8 mouse cellular contexts compared by ENCODE assay signal in the genomic region with DNA sequence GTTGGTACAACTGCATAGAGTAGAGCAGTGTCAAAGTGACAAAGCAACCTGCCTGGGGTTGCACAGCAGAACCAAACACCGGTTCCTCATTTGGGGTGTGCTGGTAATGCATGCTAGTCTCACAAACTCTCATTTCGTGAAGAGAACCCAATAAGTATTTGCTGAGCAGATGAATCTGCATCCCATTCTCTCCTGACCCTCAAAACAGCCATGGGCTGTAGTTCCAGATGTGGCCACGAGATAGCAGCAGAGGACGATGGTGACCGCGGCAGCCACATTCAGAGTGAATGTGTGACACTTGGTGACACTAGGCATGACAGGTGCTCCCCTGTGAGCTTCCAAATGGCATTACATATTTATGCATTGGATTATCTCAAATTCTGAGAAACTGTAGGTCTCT. TPM values are rescaled to one million over a fixed set of nuclear protein-coding genes. Genes with fewer than 3 reads are reported as not detected.
DNase-seq lines count a peak whose midpoint lies in the region; ATAC-seq and TF ChIP-seq lines count a peak whose summit lies in the region.

No protein-coding gene starts in this region.

- WGBS in heart, embryonic 12.5 days = under 1% methylated on average over 6 of the region's 6 CpGs
- WGBS in kidney, embryonic 14.5 days = under 1% methylated on average over 6 of the region's 6 CpGs
- WGBS in liver, embryonic 13.5 days (ENCODE audit: insufficient replicate concordance) = under 1% methylated on average over 6 of the region's 6 CpGs
- WGBS in stomach, embryonic 15.5 days = under 1% methylated on average over 6 of the region's 6 CpGs

- no peaks in the 10 kb centered on the region for H3K9me3 ChIP-seq in heart, embryonic 12.5 days (replicated peaks)
- H3K9me3 ChIP-seq in kidney, embryonic 14.5 days (ENCODE audit: control insufficient read depth, low read length) = no peaks in the 10 kb centered on the region
- no peaks in the 10 kb centered on the region for H3K9me3 ChIP-seq in liver, embryonic 13.5 days (replicated peaks)
- no peaks in the 10 kb centered on the region for H3K9me3 ChIP-seq in stomach, embryonic 15.5 days

- H3K9ac ChIP-seq in heart, embryonic 12.5 days = peak overlapping the region; percentile 77
- peak overlapping the region; percentile 63 for H3K9ac ChIP-seq in kidney, embryonic 14.5 days (ENCODE audit: low read depth, low read length)
- H3K9ac ChIP-seq in liver, embryonic 13.5 days = peak overlapping the region; percentile 94
- H3K9ac ChIP-seq in stomach, embryonic 15.5 days = 0 out of 2 replicates have a peak overlapping the region, but pooled peaks have one; percentile 27

- H3K4me3 ChIP-seq in bone marrow macrophage, adult 2 months (ENCODE audit: insufficient read depth, low read length) = peak overlapping the region; percentile 64
- H3K4me3 ChIP-seq in heart, embryonic 12.5 days = peak overlapping the region; percentile 93
- peak overlapping the region; percentile 50 for H3K4me3 ChIP-seq in kidney, embryonic 14.5 days (ENCODE audit: low read length)
- peak overlapping the region; percentile 81 for H3K4me3 ChIP-seq in liver, embryonic 13.5 days (replicated peaks)
- H3K4me3 ChIP-seq in stomach, embryonic 15.5 days (replicated peaks) = peak overlapping the region; percentile 52

- H3K4me1 ChIP-seq in bone marrow macrophage, adult 2 months (ENCODE audit: control insufficient read depth, insufficient read depth, low read length) = peaks cover 33% of the 10 kb centered on the region
- H3K4me1 ChIP-seq in heart, embryonic 12.5 days (replicated peaks) = peaks cover 48% of the 10 kb centered on the region
- peaks cover 27% of the 10 kb centered on the region for H3K4me1 ChIP-seq in kidney, embryonic 14.5 days (ENCODE audit: control insufficient read depth, insufficient read depth, low read length)
- H3K4me1 ChIP-seq in liver, embryonic 13.5 days (replicated peaks) = peaks cover 87% of the 10 kb centered on the region
- H3K4me1 ChIP-seq in stomach, embryonic 15.5 days = peaks cover 43% of the 10 kb centered on the region

- peak; percentile 84 for DNase-seq in liver, embryonic 13.5 days
- DNase-seq in naive thymus-derived CD4-positive, alpha-beta T cell, adult 2 months (ENCODE audit: low read depth) = peak; percentile 95

- peak overlapping the region; percentile 99 for H3K4me2 ChIP-seq in heart, embryonic 12.5 days
- peak overlapping the region; percentile 99 for H3K4me2 ChIP-seq in kidney, embryonic 14.5 days (replicated peaks; ENCODE audit: low read depth, low read length)
- peak overlapping the region; percentile 93 for H3K4me2 ChIP-seq in liver, embryonic 13.5 days
- H3K4me2 ChIP-seq in stomach, embryonic 15.5 days = peak overlapping the region; percentile 97

- H3K27me3 ChIP-seq in heart, embryonic 12.5 days (replicated peaks) = no peaks in the 10 kb centered on the region
- no peaks in the 10 kb centered on the region for H3K27me3 ChIP-seq in kidney, embryonic 14.5 days (ENCODE audit: control insufficient read depth, insufficient read depth, low read length)
- peaks cover 5% of the 10 kb centered on the region; the same call in 1 of the 2 replicates for H3K27me3 ChIP-seq in liver, embryonic 13.5 days
- no peaks in the 10 kb centered on the region for H3K27me3 ChIP-seq in stomach, embryonic 15.5 days (replicated peaks)

- H3K36me3 ChIP-seq in heart, embryonic 12.5 days = no peaks in the 10 kb centered on the region
- no peaks in the 10 kb centered on the region for H3K36me3 ChIP-seq in kidney, embryonic 14.5 days (ENCODE audit: control insufficient read depth, insufficient read depth, low read length)
- H3K36me3 ChIP-seq in liver, embryonic 13.5 days = no peaks in the 10 kb centered on the region
- no peaks in the 10 kb centered on the region for H3K36me3 ChIP-seq in stomach, embryonic 15.5 days

- H3K27ac ChIP-seq in bone marrow macrophage, adult 2 months (ENCODE audit: insufficient read depth, low read depth, low read length) = peak overlapping the region; percentile 96
- H3K27ac ChIP-seq in heart, embryonic 12.5 days (ENCODE audit: poor library complexity, severe bottlenecking) = peak overlapping the region; percentile 58
- H3K27ac ChIP-seq in kidney, embryonic 14.5 days (ENCODE audit: low read depth, low read length) = peak overlapping the region; percentile 71
- H3K27ac ChIP-seq in liver, embryonic 13.5 days = peak overlapping the region; percentile 83
- H3K27ac ChIP-seq in stomach, embryonic 15.5 days = peak overlapping the region; percentile 99

- TF ChIP-seq POLR2A in bone marrow macrophage, adult 2 months (IDR thresholded peaks at IDR 0.05; ENCODE audit: borderline replicate concordance, low read depth, low read length) = no peak

- peak; percentile 77 for TF ChIP-seq CTCF in bone marrow macrophage, adult 2 months (IDR thresholded peaks at IDR 0.05; ENCODE audit: low read depth, low read length)

- peak; percentile 31 for ATAC-seq in CD4-positive, CD25-positive, alpha-beta regulatory T cell, adult 4 months
- peak; percentile 79 for ATAC-seq in erythroblast, adult 5-6 weeks (replicated peaks; ENCODE audit: low FRiP score, poor library complexity, severe bottlenecking)
- ATAC-seq in heart, embryonic 12.5 days (ENCODE audit: insufficient number of reproducible peaks, low FRiP score) = no peak
- no peak for ATAC-seq in kidney, embryonic 14.5 days (ENCODE audit: low FRiP score, low TSS enrichment)
- peak; percentile 30 for ATAC-seq in liver, embryonic 13.5 days (ENCODE audit: low read depth)
- ATAC-seq in stomach, embryonic 15.5 days (ENCODE audit: insufficient read depth, low FRiP score, low read depth) = no peak

RNA-seq across cellular contexts. Expression of a gene that starts 3.2 kb away (rescaled TPM):
- polyA plus RNA-seq in CD4-positive, CD25-positive, alpha-beta regulatory T cell, adult 4 months (2017; shearing (Covaris generic)) = 10 to 100 TPM in 1 of 2 experiments, 1 to 10 TPM in 1; 5.9 to 15.0 TPM
- 106 and 123 TPM in 2 replicates for polyA plus RNA-seq in bone marrow macrophage, adult 2 months (2012; ENCODE audit: insufficient read depth, insufficient read length, missing spikeins)
- 6.3 and 10.9 TPM in 2 replicates for total RNA-seq in erythroblast, adult 5-6 weeks (2015; ENCODE audit: low replicate concordance)
- 6.3 and 13.8 TPM in 2 replicates for total RNA-seq in erythroblast, adult 5-6 weeks (2017; ENCODE audit: low replicate concordance)
- 76.0 and 78.6 TPM in 2 replicates for polyA plus RNA-seq in heart, embryonic 12.5 days (2016; fragmentation: Nextera tagmentation; extraction: Ambion mirVana)
- polyA plus RNA-seq in kidney, embryonic 14.5 days (2014; fragmentation: Nextera tagmentation; extraction: Ambion mirVana) = 172 and 220 TPM in 2 replicates
- 54.2 and 62.4 TPM in 2 replicates for polyA plus RNA-seq in liver, embryonic 13.5 days (2015; fragmentation: Nextera tagmentation; extraction: Ambion mirVana)
- 104 and 117 TPM in 2 replicates for polyA plus RNA-seq in stomach, embryonic 15.5 days (2015; fragmentation: Nextera tagmentation; extraction: Ambion mirVana)

RNA-seq across cellular contexts. Expression of a gene that starts 4.1 kb away (rescaled TPM):
- under 1 TPM; 0.43 to 0.89 TPM for polyA plus RNA-seq in CD4-positive, CD25-positive, alpha-beta regulatory T cell, adult 4 months (2017; shearing (Covaris generic))
- polyA plus RNA-seq in bone marrow macrophage, adult 2 months (2012; ENCODE audit: insufficient read depth, insufficient read length, missing spikeins) = 185 and 197 TPM in 2 replicates
- total RNA-seq in erythroblast, adult 5-6 weeks (2015; ENCODE audit: low replicate concordance) = 5.4 and 9.0 TPM in 2 replicates
- total RNA-seq in erythroblast, adult 5-6 weeks (2017; ENCODE audit: low replicate concordance) = 0.98 and 2.3 TPM in 2 replicates
- 0.65 and 0.71 TPM in 2 replicates for polyA plus RNA-seq in heart, embryonic 12.5 days (2016; fragmentation: Nextera tagmentation; extraction: Ambion mirVana)
- polyA plus RNA-seq in kidney, embryonic 14.5 days (2014; fragmentation: Nextera tagmentation; extraction: Ambion mirVana) = 1.1 and 1.4 TPM in 2 replicates
- 5.4 and 5.6 TPM in 2 replicates for polyA plus RNA-seq in liver, embryonic 13.5 days (2015; fragmentation: Nextera tagmentation; extraction: Ambion mirVana)
- 3.7 and 3.9 TPM in 2 replicates for polyA plus RNA-seq in stomach, embryonic 15.5 days (2015; fragmentation: Nextera tagmentation; extraction: Ambion mirVana)

RNA-seq across cellular contexts. Expression of a gene that starts 17.7 kb away (rescaled TPM):
- polyA plus RNA-seq in CD4-positive, CD25-positive, alpha-beta regulatory T cell, adult 4 months (2017; shearing (Covaris generic)) = 10 to 100 TPM; 26.0 to 58.7 TPM
- 36.0 and 41.4 TPM in 2 replicates for polyA plus RNA-seq in bone marrow macrophage, adult 2 months (2012; ENCODE audit: insufficient read depth, insufficient read length, missing spikeins)
- total RNA-seq in erythroblast, adult 5-6 weeks (2015; ENCODE audit: low replicate concordance) = 3.8 and 6.1 TPM in 2 replicates
- total RNA-seq in erythroblast, adult 5-6 weeks (2017; ENCODE audit: low replicate concordance) = 1.4 and 7.7 TPM in 2 replicates
- 138 and 142 TPM in 2 replicates for polyA plus RNA-seq in heart, embryonic 12.5 days (2016; fragmentation: Nextera tagmentation; extraction: Ambion mirVana)
- polyA plus RNA-seq in kidney, embryonic 14.5 days (2014; fragmentation: Nextera tagmentation; extraction: Ambion mirVana) = 102 and 118 TPM in 2 replicates
- 82.8 and 84.9 TPM in 2 replicates for polyA plus RNA-seq in liver, embryonic 13.5 days (2015; fragmentation: Nextera tagmentation; extraction: Ambion mirVana)
- polyA plus RNA-seq in stomach, embryonic 15.5 days (2015; fragmentation: Nextera tagmentation; extraction: Ambion mirVana) = 127 and 133 TPM in 2 replicates

RNA-seq across cellular contexts. Expression of a gene that starts 20.4 kb away (rescaled TPM):
- not detected for polyA plus RNA-seq in CD4-positive, CD25-positive, alpha-beta regulatory T cell, adult 4 months (2017; shearing (Covaris generic))
- polyA plus RNA-seq in bone marrow macrophage, adult 2 months (2012; ENCODE audit: insufficient read depth, insufficient read length, missing spikeins) = 3.3 and 4.9 TPM in 2 replicates
- not detected in 2 replicates for total RNA-seq in erythroblast, adult 5-6 weeks (2015; ENCODE audit: low replicate concordance)
- 0.60 TPM in 1 of 2 replicates, not detected in the other for total RNA-seq in erythroblast, adult 5-6 weeks (2017; ENCODE audit: low replicate concordance)
- polyA plus RNA-seq in heart, embryonic 12.5 days (2016; fragmentation: Nextera tagmentation; extraction: Ambion mirVana) = 1.0 and 1.1 TPM in 2 replicates
- 0.31 and 0.41 TPM in 2 replicates for polyA plus RNA-seq in kidney, embryonic 14.5 days (2014; fragmentation: Nextera tagmentation; extraction: Ambion mirVana)
- 3.9 and 4.1 TPM in 2 replicates for polyA plus RNA-seq in liver, embryonic 13.5 days (2015; fragmentation: Nextera tagmentation; extraction: Ambion mirVana)
- polyA plus RNA-seq in stomach, embryonic 15.5 days (2015; fragmentation: Nextera tagmentation; extraction: Ambion mirVana) = 0.95 and 1.4 TPM in 2 replicates

RNA-seq across cellular contexts. Expression of a gene that starts 48.3 kb away (rescaled TPM):
- polyA plus RNA-seq in CD4-positive, CD25-positive, alpha-beta regulatory T cell, adult 4 months (2017; shearing (Covaris generic)) = 1 to 10 TPM; 7.0 to 9.5 TPM
- polyA plus RNA-seq in bone marrow macrophage, adult 2 months (2012; ENCODE audit: insufficient read depth, insufficient read length, missing spikeins) = 33.0 and 35.2 TPM in 2 replicates
- total RNA-seq in erythroblast, adult 5-6 weeks (2015; ENCODE audit: low replicate concordance) = 1.2 and 5.9 TPM in 2 replicates
- total RNA-seq in erythroblast, adult 5-6 weeks (2017; ENCODE audit: low replicate concordance) = 0.28 and 1.4 TPM in 2 replicates
- polyA plus RNA-seq in heart, embryonic 12.5 days (2016; fragmentation: Nextera tagmentation; extraction: Ambion mirVana) = 32.1 and 35.6 TPM in 2 replicates
- polyA plus RNA-seq in kidney, embryonic 14.5 days (2014; fragmentation: Nextera tagmentation; extraction: Ambion mirVana) = 62.2 and 62.6 TPM in 2 replicates
- 17.9 and 19.5 TPM in 2 replicates for polyA plus RNA-seq in liver, embryonic 13.5 days (2015; fragmentation: Nextera tagmentation; extraction: Ambion mirVana)
- 49.9 and 57.9 TPM in 2 replicates for polyA plus RNA-seq in stomach, embryonic 15.5 days (2015; fragmentation: Nextera tagmentation; extraction: Ambion mirVana)

Comparison
In these comparisons a context has a peak if more than half of its experiments do, and no peak if none do; other contexts are left out.
1. ATAC-seq: peak in CD4-positive, CD25-positive, alpha-beta regulatory T cell, adult 4 months (single experiment), erythroblast, adult 5-6 weeks (single experiment) and liver, embryonic 13.5 days (single experiment); none in heart, embryonic 12.5 days (single experiment), kidney, embryonic 14.5 days (single experiment) and stomach, embryonic 15.5 days (single experiment).
2. H3K9ac ChIP-seq: peak in every context shown above with its lines; median percentile 94 in liver, embryonic 13.5 days; 77 in heart, embryonic 12.5 days; 63 in kidney, embryonic 14.5 days; 27 in stomach, embryonic 15.5 days.
3. RNA of a gene that starts 4.1 kb away (polyA plus RNA-seq): 185 to 197 TPM in bone marrow macrophage, adult 2 months; 5.4 to 5.6 TPM in liver, embryonic 13.5 days, 3.7 to 3.9 TPM in stomach, embryonic 15.5 days, 1.1 to 1.4 TPM in kidney, embryonic 14.5 days, 0.43 to 0.89 TPM in CD4-positive, CD25-positive, alpha-beta regulatory T cell, adult 4 months and 0.65 to 0.71 TPM in heart, embryonic 12.5 days; every median in the first group is over 10 times any median in the second.
4. Peak in every context shown above with its lines, with median percentiles within 50 percentile points of each other: H3K27ac ChIP-seq, H3K4me3 ChIP-seq and H3K4me2 ChIP-seq.